Mouse (Mus musculus): ENCODE measurements around the gene Gm8994. TPM values are rescaled to one million over a fixed set of nuclear protein-coding genes. Genes with fewer than 3 reads are reported as not detected.

Gm8994 gene
- polyA plus RNA-seq, 1 experiment from 2014 or later = not detected

DNA sequence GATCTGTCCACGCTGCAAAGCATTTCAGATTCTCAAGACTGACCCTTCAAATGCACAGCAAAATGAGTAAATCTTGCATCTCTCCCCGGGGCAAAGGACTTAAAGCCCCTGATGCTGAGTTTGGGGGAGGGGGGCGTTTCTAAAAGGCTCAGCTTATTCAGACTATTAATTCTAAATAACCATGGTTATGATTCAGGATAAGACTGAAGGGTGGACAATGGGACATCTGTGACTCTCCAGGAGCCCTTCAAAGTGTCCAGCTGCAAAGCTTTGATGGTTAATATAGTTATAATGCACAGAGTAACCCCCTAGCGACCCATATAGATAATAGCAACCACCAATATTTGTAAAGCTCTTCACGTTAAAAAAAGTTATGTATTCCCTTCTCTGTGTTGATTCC lies 19.7 kb downstream of the Gm8994 start:
- Histone ChIP-seq H3K9me3 (ENCODE audit: control insufficient read depth, low read length) (no peaks in the 10 kb centered on the region), H3K9ac (ENCODE audit: low read depth, low read length) (no peak overlapping the region), H3K4me1 (ENCODE audit: control insufficient read depth, insufficient read depth, low read length) (no peaks in the 10 kb centered on the region), H3K4me3 (ENCODE audit: low read length) (no peak overlapping the region), H3K27me3 (replicated peaks; ENCODE audit: control insufficient read depth, insufficient read depth, low read length) (no peaks in the 10 kb centered on the region), H3K4me2 (ENCODE audit: low read depth, low read length) (no peak overlapping the region), H3K27ac (ENCODE audit: low read length) (no peak overlapping the region), H3K36me3 (ENCODE audit: control insufficient read depth, insufficient read depth, low read length) (no peaks in the 10 kb centered on the region)
- WGBS = 64% methylated on average over 5 of the region's 5 CpGs
- no peak for ATAC-seq

DNA sequence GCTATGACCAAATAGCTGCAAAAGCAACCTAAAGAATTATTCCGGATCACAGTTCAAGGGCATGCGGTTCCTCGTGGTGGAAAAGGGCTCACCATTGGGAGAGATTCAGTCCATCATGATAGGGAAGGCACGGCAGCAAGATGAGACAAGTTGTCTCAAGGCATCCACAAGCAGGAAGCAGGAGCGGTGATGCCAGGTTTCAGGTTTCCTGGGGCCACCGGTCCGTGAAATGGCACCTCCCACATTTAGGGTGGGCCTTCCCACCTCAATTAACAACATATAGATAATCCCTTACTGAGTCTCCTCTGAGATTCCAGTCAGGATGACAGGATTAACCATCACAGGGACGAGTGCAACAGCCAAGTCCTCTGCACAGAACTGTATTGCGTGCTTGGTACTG lies 20.3 kb downstream of the Gm8994 start:
- H3K27me3 ChIP-seq (replicated peaks; ENCODE audit: control insufficient read depth, insufficient read depth, low read length) = no peaks in the 10 kb centered on the region
- 59% methylated on average over 9 of the region's 9 CpGs for WGBS
- no peak overlapping the region for H3K4me3 ChIP-seq (ENCODE audit: low read length)
- H3K4me2 ChIP-seq (ENCODE audit: low read depth, low read length) = no peak overlapping the region
- ATAC-seq = no peak
- H3K9ac ChIP-seq (ENCODE audit: low read depth, low read length) = no peak overlapping the region
- H3K9me3 ChIP-seq (ENCODE audit: control insufficient read depth, low read length) = no peaks in the 10 kb centered on the region
- H3K27ac ChIP-seq (ENCODE audit: low read length) = no peak overlapping the region
- no peaks in the 10 kb centered on the region for H3K36me3 ChIP-seq (ENCODE audit: control insufficient read depth, insufficient read depth, low read length)
- H3K4me1 ChIP-seq (ENCODE audit: control insufficient read depth, insufficient read depth, low read length) = no peaks in the 10 kb centered on the region

GRCm38 (mm10) chr6:136353399-136354184 lies 26.3 kb downstream of the Gm8994 start:
- H3K4me3 ChIP-seq (ENCODE audit: low read length) = no peak overlapping the region
- H3K27me3 ChIP-seq (replicated peaks; ENCODE audit: control insufficient read depth, insufficient read depth, low read length) = no peaks in the 10 kb centered on the region
- no peak overlapping the region for H3K9ac ChIP-seq (ENCODE audit: low read depth, low read length)
- no peak overlapping the region for H3K27ac ChIP-seq (ENCODE audit: low read length)
- no peaks in the 10 kb centered on the region for H3K36me3 ChIP-seq (ENCODE audit: control insufficient read depth, insufficient read depth, low read length)
- WGBS = 34% methylated on average over 11 of the region's 11 CpGs
- ATAC-seq = no peak
- H3K9me3 ChIP-seq (ENCODE audit: control insufficient read depth, low read length) = no peaks in the 10 kb centered on the region
- H3K4me2 ChIP-seq (ENCODE audit: low read depth, low read length) = no peak overlapping the region
- H3K4me1 ChIP-seq (ENCODE audit: control insufficient read depth, insufficient read depth, low read length) = no peaks in the 10 kb centered on the region

DNA sequence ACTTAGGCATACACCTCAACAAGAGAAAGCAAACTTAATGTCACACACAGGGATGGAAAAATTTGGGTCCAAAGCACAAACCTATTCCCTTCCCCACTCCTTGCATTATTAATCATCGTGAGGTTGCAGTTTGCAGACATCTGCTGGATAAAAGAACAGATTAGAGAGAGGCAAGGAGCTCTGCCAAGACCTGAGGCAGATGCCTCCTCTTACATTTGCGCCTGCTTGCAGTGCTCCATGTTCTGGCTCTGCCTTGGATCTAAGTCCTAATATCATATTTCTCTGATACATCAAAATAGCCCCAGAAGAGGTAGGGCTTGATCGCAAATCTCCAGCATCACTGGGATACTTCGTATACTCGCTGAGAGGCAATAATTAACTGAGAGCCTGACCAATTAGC lies 31.1 kb downstream of the Gm8994 start:
- no peak for ATAC-seq
- WGBS = 69% methylated on average over 5 of the region's 5 CpGs
- Histone ChIP-seq H3K27ac (ENCODE audit: low read length) (no peak overlapping the region), H3K4me3 (ENCODE audit: low read length) (no peak overlapping the region), H3K9ac (ENCODE audit: low read depth, low read length) (no peak overlapping the region), H3K4me2 (ENCODE audit: low read depth, low read length) (no peak overlapping the region), H3K36me3 (ENCODE audit: control insufficient read depth, insufficient read depth, low read length) (no peaks in the 10 kb centered on the region), H3K4me1 (ENCODE audit: control insufficient read depth, insufficient read depth, low read length) (no peaks in the 10 kb centered on the region), H3K27me3 (replicated peaks; ENCODE audit: control insufficient read depth, insufficient read depth, low read length) (no peaks in the 10 kb centered on the region), H3K9me3 (ENCODE audit: control insufficient read depth, low read length) (no peaks in the 10 kb centered on the region)

DNA sequence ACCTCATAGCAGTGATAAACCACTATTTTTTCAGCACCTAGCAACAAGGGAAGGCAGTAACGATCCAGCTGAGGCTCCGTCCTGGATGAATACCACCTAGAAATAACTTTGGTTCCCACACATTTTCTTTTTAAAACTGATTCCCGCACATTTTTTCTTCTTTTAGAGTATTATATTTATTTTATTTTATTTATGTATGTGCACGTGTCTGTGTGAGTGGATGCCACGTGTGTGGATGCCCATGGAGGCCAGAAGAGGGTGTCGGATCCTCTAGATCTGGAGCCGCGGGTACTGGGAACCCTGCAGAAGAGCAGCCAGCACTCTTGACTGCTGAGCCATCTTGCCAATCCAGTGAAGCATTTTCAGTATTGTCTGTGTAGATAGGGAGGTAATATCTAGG lies 36.0 kb downstream of the Gm8994 start:
- H3K27me3 ChIP-seq (replicated peaks; ENCODE audit: control insufficient read depth, insufficient read depth, low read length) = no peaks in the 10 kb centered on the region
- H3K9me3 ChIP-seq (ENCODE audit: control insufficient read depth, low read length) = no peaks in the 10 kb centered on the region
- H3K4me3 ChIP-seq (ENCODE audit: low read length) = no peak overlapping the region
- H3K9ac ChIP-seq (ENCODE audit: low read depth, low read length) = no peak overlapping the region
- no peaks in the 10 kb centered on the region for H3K4me1 ChIP-seq (ENCODE audit: control insufficient read depth, insufficient read depth, low read length)
- H3K27ac ChIP-seq (ENCODE audit: low read length) = no peak overlapping the region
- 87% methylated on average over 8 of the region's 8 CpGs for WGBS
- H3K36me3 ChIP-seq (ENCODE audit: control insufficient read depth, insufficient read depth, low read length) = no peaks in the 10 kb centered on the region
- no peak for ATAC-seq
- H3K4me2 ChIP-seq (ENCODE audit: low read depth, low read length) = no peak overlapping the region

GRCm38 (mm10) chr6:136364008-136364407 lies 36.7 kb downstream of the Gm8994 start:
- no peak for ATAC-seq
- H3K27me3 ChIP-seq (replicated peaks; ENCODE audit: control insufficient read depth, insufficient read depth, low read length) = no peaks in the 10 kb centered on the region
- H3K9me3 ChIP-seq (ENCODE audit: control insufficient read depth, low read length) = no peaks in the 10 kb centered on the region
- no peak overlapping the region for H3K27ac ChIP-seq (ENCODE audit: low read length)
- no peak overlapping the region for H3K9ac ChIP-seq (ENCODE audit: low read depth, low read length)
- WGBS = 74% methylated on average over 4 of the region's 4 CpGs
- no peaks in the 10 kb centered on the region for H3K4me1 ChIP-seq (ENCODE audit: control insufficient read depth, insufficient read depth, low read length)
- H3K4me2 ChIP-seq (ENCODE audit: low read depth, low read length) = no peak overlapping the region
- no peaks in the 10 kb centered on the region for H3K36me3 ChIP-seq (ENCODE audit: control insufficient read depth, insufficient read depth, low read length)
- no peak overlapping the region for H3K4me3 ChIP-seq (ENCODE audit: low read length)

GRCm38 (mm10) chr6:136364430-136365098 lies 37.2 kb downstream of the Gm8994 start:
- Histone ChIP-seq H3K27ac (ENCODE audit: low read length) (no peak overlapping the region), H3K36me3 (ENCODE audit: control insufficient read depth, insufficient read depth, low read length) (no peaks in the 10 kb centered on the region), H3K9ac (ENCODE audit: low read depth, low read length) (no peak overlapping the region), H3K4me1 (ENCODE audit: control insufficient read depth, insufficient read depth, low read length) (no peaks in the 10 kb centered on the region), H3K27me3 (replicated peaks; ENCODE audit: control insufficient read depth, insufficient read depth, low read length) (no peaks in the 10 kb centered on the region), H3K4me3 (ENCODE audit: low read length) (no peak overlapping the region), H3K4me2 (ENCODE audit: low read depth, low read length) (no peak overlapping the region), H3K9me3 (ENCODE audit: control insufficient read depth, low read length) (no peaks in the 10 kb centered on the region)
- ATAC-seq = no peak
- 78% methylated on average over 12 of the region's 12 CpGs for WGBS

DNA sequence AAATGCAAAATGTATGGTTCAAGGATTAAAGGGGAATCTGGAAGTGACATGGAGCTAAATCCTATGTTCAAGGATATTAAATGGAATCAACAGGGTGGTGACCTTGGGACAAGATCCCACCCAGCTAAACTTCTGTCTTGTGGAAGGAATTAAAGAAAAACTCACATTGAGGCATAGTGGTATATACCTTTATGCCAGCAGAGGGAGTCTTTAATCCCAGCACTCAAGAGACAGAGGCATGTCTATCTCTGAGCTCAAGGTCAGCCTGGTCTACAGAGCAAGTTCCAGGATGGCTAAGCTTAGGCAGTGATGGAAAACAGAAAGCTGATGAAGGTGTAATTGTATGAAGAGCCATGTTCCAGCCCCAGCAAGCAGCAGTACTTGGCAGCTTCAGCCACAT lies 48.8 kb downstream of the Gm8994 start:
- H3K36me3 ChIP-seq (ENCODE audit: control insufficient read depth, insufficient read depth, low read length) = no peaks in the 10 kb centered on the region
- no peaks in the 10 kb centered on the region for H3K9me3 ChIP-seq (ENCODE audit: control insufficient read depth, low read length)
- no peak overlapping the region for H3K9ac ChIP-seq (ENCODE audit: low read depth, low read length)
- H3K27me3 ChIP-seq (replicated peaks; ENCODE audit: control insufficient read depth, insufficient read depth, low read length) = no peaks in the 10 kb centered on the region
- H3K4me3 ChIP-seq (ENCODE audit: low read length) = no peak overlapping the region
- no peaks in the 10 kb centered on the region for H3K4me1 ChIP-seq (ENCODE audit: control insufficient read depth, insufficient read depth, low read length)
- no peak overlapping the region for H3K27ac ChIP-seq (ENCODE audit: low read length)
- ATAC-seq = no peak
- H3K4me2 ChIP-seq (ENCODE audit: low read depth, low read length) = no peak overlapping the region

Data from intestine, embryonic 16.5 days (tissue).